Mouse (Mus musculus): ENCODE data around the gene AC192777.2. TPM values are rescaled to one million over a fixed set of nuclear protein-coding genes. Genes with fewer than 3 reads are reported as not detected.

Gene AC192777.2
- polyA plus RNA-seq (2012; rRNA removed) = not detected in 2 replicates

GRCm38 (mm10) chr17:40095150-40095549, at the start of gene AC192777.2:
Gene AC192777.2, plus strand, starts transcription at chr17:40095450.

Other genes with a start within 250 kb of the AC192777.2 start
- not detected in 2 replicates for gene Esp38, start 144.9 kb upstream of the AC192777.2 start, polyA plus RNA-seq (2012; rRNA removed)
- gene Pgk2, start 113.2 kb downstream of the AC192777.2 start, polyA plus RNA-seq (2012; rRNA removed) = not detected in 2 replicates
- gene Crisp3, start 146.8 kb downstream of the AC192777.2 start, polyA plus RNA-seq (2012; rRNA removed) = not detected in 2 replicates
- gene Crisp1, start 223.8 kb downstream of the AC192777.2 start, polyA plus RNA-seq (2012; rRNA removed) = not detected in 2 replicates

All from central nervous system, embryonic 14 days (tissue).